Mouse (Mus musculus): ENCODE data around the gene Mbnl2. TPM values are rescaled to one million over a fixed set of nuclear protein-coding genes. Genes with fewer than 3 reads are reported as not detected.

Gene Mbnl2
- total RNA-seq, 2 experiments from 2014 or later, result 30.1 to 45.3 TPM

DNA sequence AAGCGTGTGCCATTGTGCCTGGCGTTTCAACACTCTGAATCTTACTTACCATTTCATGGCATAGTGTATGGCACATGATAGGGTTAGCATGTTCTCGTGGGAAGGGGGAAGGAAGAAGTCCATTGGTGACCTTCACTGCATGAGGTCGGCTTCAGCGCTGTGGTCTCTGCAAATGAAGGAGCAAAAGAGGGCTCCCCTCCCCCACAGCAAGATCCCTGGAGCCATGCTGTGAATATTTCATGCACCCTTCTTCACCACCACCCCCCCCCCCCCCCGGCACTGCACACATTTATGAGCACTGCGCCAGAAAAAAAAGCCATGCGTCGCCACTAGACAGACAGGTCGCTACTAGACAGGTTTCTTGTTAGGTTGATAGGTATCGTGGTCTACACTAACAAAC, 95.2 kb downstream of the Mbnl2 start:
- no peak for ATAC-seq (replicated peaks; ENCODE audit: low FRiP score, poor library complexity, severe bottlenecking)

DNA sequence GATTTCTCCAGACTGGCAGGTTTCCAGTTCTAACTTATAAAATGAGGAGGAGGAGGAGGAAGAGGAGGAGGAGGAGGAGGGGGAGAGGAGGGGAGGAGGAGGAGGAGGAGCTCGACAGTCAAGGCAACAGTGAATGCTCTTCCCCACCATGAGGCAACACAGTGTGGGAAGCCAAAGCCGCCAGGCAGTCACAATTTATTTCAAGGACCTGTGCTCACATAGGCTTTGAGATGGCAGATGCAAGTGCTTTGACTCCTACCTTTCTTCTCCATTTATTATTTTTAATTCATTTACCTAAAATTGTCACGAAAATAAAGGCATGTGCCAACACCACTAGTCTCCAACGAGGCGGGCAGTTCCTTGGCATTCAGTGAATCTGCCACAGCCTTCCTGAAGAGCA, 95.7 kb downstream of the Mbnl2 start:
- no peak for ATAC-seq (replicated peaks; ENCODE audit: low FRiP score, poor library complexity, severe bottlenecking)

DNA sequence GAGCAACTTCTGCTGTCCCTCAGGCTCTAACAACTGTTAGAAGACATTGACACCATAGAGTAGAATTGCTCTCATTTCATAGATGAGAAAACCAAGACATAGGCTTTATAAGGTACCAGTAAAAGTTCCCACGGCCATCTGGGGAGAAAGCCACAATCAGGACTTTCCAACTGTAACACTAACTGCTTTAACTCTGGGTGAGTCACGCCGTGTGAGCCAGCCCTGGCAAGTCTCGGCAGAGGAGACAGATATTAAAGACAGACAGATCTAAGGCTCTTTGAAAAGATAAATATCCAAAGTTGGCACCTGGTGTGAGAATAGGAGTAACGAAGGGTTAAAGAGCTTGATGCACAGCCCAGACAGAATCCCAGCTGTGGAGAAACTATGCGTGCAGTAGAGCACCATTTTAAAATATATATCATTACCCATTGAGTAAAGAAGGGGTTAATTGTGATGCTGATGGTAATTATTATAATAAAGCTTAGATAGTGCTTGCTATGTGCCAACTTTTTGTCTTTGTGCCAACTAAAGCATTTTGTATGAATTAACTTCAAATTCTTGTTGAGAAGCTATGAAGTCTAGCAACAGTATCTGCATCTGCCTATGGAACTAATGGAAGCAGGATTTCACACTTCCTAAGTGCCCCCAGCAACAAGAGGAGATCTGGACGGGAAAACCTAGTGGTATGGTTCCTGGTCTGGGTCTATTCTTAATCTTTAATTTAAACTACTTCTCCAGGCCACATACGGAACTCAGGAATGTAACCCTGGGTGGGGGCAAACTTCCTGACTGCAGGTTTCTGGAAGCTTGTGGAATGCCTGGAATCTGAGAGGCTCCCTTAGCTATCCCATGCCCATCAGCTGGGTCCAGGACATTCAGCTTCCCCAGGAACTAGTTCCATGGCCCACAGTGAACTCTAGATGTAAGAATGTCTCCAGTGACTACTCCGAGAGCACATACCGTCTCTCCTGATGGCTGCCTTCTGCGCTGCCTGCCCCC, 97.9 kb downstream of the Mbnl2 start:
- ATAC-seq (replicated peaks; ENCODE audit: low FRiP score, poor library complexity, severe bottlenecking), result no peak

DNA sequence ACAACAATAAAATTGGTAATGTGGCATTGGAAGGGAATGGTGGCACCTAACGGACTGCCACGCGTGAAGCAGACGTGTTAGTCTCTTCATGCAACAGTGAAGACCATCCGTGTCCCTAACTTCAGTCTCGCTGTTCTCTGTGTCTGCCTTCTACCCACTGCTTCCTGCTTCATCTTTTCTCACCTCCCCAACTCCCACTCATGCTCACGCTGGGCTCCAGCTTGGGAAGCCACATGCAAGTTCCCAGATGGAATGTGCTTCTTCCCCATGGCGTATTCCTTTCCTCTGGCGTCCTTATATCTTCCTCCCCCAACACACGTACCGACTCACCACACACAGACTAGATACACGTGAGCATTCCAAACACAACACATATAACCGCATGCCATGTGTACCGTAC, 99.3 kb downstream of the Mbnl2 start:
- ATAC-seq (replicated peaks; ENCODE audit: low FRiP score, poor library complexity, severe bottlenecking), result no peak

DNA sequence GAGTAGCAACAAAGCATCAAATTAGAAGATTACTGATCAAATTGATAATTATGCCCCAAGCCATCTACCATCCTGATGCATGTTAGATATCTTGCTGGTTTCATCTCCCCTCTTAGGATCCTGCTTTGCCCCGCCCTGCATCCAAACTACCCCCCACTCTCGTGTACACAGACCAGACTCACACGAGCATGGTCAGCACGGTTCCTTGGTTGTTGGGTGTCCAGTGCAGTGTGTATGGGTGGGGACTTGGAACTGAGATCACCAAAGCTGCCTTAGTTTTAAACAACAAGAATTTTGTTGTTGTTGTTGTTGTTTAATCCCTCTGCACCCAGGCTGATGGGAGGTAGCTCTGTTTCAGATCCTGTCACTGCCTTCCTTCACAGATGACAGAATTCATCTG, 101.7 kb downstream of the Mbnl2 start:
- no peak for ATAC-seq (replicated peaks; ENCODE audit: low FRiP score, poor library complexity, severe bottlenecking)

DNA sequence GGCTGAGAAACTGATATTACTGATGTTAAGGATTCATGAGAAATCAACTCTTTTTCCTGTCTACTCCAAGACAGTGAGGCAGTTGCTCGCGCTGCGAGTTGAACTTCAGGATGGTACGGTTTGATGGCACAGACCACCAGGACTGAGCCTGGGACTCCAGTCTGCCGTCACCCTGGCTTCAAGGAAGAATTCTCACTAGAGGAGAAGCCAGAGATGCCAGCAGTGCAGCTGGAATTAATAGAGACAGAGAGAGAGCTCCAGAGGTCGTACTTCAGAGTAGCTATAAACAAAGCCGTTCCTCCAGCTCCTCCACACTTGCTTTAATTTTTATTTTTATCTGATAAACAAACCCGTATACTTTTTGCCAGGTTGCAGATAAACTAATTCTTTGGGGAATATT, 102.5 kb downstream of the Mbnl2 start:
- no peak for ATAC-seq (replicated peaks; ENCODE audit: low FRiP score, poor library complexity, severe bottlenecking)

DNA sequence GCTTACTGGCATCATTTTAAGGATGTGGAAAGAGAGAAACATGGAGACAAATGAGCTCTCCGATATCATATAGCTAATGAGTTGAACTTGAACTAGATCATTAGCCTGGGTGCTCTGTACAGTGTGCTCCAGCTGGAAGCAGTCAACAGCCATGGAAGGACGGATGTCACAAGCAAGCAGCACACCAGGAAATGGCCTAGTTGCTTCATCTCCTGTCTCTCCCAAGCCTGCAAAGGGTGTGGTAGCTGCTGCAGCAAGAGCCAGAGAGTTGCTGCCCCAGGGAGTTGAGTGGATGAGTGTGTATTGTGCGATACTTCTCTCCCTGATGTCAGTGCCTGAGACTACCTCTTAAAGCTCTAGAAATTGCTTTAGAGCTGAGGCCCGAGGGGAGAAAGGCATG, 104.2 kb downstream of the Mbnl2 start:
- no peak for ATAC-seq (replicated peaks; ENCODE audit: low FRiP score, poor library complexity, severe bottlenecking)

DNA sequence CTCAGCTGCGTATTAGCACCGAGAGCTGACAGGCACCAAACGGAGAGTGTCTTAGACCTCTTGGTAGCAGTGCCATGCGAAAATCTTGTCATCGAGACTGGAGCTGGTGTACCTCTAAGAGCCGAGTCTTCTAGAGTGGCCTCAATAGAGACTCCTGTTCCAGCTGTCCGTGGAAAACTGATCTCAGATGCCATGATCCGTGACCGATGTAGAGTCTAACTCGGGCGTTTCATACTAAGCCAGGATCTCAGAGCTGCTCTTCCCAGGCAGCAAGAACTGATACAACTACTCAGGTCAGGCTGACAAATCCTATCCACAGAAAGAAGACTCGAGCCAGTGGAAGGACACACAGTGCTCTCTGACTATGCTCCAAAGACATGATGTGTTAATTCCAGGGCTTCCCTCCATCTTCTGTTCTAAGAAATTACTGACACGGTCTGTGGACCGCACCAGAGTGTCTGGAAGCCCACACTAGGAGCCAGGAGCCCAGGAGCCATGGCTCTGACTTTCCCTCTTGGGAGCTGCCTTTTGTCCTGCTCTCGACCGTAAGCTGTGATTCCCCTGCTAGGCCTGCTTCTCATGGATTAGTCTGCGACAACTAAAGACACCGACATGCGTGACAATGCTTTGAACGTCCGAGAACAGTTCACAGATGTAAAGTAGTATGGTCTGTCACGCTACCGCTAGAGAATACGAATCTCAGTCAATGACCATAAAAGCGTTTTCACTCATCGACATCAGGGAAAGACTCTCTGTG, 106.1 kb downstream of the Mbnl2 start:
- no peak for ATAC-seq (replicated peaks; ENCODE audit: low FRiP score, poor library complexity, severe bottlenecking)

DNA sequence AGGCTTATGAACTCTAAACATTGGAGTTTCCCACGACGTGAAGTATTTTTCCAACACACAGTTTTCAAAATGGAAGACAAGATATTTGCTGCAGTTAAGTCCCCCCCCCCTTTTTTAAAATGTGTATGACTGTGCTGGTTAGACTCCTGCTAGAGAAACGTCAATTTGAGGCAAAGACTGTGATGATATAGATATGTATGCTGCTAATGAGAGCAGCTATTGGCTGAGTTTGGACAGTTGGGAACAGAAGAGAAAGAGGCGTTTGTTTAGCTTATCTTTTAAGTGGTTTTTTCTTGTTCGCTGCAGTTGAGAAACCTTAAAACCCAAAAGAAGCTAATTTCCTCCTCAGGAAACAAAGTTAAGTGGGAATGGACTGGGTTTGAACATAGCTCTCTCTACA, 106.7 kb downstream of the Mbnl2 start:
- ATAC-seq (replicated peaks; ENCODE audit: low FRiP score, poor library complexity, severe bottlenecking), result no peak

DNA sequence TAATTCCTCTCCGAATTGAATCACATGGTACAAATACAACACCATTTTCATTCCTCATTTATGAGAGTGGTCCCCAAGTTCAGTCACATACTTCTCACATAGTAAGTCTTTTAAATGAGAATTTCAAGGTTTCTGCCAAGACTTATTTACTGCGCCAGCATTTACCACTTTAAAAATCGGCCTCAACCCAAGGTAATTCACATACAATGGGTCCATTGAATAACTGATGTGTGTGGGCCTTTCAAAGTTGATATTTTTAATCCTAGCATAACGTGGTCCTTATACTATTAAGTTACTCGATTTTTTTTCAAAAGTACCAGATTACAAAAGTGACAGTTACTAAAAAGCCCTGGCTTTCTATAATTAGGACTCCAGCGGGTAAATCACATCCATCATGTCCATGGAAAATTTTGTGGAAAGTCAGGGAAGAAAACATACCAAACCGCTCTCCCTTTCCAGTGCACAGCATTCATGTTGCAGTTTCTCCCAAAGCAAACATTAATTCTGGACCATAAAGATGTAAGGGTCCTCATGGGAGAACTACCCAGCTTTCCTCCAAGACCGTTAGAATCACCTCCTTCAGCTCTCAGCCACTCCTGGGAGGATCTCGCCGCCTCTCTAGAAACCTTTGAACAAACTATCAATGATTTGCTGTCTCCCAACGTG, 107.8 kb downstream of the Mbnl2 start:
- ATAC-seq (replicated peaks; ENCODE audit: low FRiP score, poor library complexity, severe bottlenecking), result no peak

DNA sequence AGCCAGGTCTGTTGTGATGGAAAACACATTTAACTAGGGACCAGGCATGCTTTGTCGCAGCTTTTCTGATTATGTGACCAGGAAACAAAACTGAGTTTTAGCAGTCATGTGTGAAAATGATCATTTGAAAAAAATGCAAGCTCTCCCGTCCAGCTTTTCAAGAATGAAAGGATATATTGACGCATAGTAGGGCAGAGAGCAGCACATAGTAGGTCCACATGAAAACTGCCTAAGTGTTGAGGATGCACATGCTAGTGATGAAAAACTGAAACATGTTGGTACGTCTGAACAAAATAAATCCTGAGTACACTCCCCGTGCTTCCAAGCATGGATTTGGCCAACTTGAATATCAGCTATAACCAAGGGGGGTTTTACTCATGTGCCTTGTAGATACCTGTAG, 109.1 kb downstream of the Mbnl2 start:
- ATAC-seq (replicated peaks; ENCODE audit: low FRiP score, poor library complexity, severe bottlenecking), result no peak

DNA sequence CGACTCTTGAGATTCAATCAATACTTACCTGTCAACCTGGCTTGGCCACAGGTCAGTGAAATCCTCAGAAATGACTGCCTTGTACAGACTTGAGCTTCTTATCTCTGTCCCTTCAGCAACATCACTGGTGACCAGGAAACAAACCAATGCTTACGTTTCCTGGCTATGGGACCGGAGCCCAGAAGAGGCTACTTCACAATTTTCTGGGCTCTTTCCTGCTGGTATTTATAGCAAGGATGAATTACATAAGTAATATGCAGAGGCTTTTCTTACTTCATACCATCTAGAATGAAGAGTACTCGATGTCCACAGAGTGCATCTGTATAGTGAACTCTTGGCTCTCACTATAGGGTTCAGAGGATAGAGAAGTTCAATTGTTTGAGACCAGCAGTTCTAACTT, 111.8 kb downstream of the Mbnl2 start:
- no peak for ATAC-seq (replicated peaks; ENCODE audit: low FRiP score, poor library complexity, severe bottlenecking)

DNA sequence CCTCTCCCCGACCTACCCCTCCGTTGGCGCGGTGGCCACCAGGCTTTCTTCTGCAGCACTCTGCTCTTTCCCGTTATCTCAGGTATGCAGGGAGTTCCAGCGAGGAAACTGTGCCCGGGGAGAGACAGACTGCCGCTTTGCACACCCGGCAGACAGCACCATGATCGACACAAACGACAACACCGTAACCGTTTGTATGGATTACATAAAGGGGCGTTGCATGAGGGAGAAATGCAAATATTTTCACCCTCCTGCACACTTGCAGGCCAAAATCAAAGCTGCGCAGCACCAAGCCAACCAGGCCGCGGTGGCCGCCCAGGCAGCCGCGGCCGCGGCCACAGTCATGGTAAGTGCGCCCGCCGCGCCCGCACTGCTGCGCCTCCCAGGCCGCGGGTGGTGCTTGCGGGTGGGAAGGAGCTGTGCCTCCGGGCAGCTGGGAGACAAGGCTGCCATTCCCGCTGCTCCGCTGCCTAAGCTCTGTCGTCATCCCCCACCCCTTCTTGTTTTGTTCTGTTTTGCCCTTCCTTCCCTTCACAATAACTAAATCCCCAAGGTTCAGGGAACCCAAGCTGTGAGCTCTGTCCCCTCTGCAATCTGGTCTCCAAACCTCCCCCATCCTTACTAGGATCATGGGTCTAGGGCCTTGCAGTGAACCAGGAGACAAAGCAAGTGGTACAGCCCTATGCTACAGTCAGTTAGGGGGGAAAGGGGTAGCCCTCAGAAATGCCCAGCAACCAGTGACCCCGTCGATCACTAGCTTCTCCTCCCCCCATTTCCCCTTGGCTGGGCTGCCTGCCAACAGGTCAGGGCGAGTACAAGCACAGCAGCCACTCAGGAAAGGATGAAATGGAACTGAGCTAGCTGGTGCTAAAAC, 113.6 kb downstream of the Mbnl2 start:
- no peak for ATAC-seq (replicated peaks; ENCODE audit: low FRiP score, poor library complexity, severe bottlenecking)

DNA sequence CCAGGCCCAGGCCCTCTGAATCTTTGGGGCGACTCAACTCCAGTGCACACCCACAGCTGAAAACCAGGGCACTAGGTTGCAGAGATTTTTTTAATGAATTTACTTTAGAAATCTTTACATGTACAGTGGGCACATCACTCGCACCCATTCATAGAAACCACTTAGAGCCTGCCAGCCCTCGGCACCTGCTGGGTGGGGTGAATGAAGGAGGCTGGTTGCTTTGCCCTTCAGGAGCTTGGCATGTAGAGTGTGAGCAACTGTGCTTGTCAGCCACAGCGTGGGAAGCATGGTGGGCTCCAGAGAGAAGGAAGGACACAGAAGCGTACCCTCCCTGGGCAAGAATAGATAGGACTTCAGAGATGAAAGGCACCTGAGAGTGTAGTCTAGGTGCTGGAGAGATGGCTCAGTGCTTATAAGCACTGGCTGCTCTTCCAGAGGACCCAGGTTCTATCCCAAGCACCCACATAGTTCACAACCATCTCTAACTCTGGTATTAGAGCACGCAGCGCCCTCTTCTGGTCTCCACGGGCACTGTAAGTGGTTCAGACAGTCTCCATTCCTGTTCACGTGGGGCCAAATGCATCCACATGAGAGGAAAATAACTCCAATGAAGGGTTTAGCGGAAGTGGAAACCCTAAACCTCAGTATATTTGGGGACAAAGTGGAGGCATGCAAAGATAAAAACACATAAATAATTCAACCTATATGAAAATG, 114.9 kb downstream of the Mbnl2 start:
- no peak for ATAC-seq (replicated peaks; ENCODE audit: low FRiP score, poor library complexity, severe bottlenecking)

DNA sequence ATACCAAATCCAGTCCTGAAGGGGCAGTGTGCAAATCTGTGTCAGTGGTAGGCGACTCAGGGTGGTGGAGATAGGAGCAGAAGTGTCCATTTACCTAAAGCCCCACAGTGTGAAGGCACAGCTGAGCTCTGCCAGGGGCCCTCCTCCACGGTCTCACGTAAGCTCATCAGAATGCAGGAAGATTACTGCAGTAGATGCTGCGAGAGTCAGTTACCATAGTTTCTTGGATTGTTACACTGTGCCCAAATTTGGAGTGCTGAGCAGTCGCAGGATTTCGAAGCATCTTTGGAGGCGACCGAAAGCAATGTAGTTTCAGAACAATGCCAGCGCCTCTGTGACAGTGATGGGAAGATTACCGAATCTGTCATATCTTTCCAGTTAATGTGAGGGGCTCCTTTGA, 116.2 kb downstream of the Mbnl2 start:
- no peak for ATAC-seq (replicated peaks; ENCODE audit: low FRiP score, poor library complexity, severe bottlenecking)

DNA sequence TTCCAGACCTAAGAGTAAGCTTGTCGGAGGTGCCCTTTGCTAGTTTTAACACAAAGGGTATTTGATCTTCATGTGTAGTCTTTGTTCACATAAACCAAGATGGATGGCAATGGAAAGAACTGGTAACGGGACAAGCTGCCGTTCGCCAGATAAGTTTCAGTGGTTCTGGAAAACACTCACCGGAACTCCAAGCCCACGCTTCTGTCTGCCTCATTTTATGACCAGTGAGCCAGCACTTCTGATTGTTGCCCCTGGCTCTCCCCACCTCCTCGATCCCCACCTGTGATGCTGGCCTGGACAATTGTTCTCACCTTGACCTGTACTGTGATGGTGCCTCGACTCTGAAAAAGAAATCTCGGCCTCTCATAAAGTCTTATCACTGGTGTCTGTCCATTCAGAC, 117.0 kb downstream of the Mbnl2 start:
- ATAC-seq (replicated peaks; ENCODE audit: low FRiP score, poor library complexity, severe bottlenecking), result no peak

DNA sequence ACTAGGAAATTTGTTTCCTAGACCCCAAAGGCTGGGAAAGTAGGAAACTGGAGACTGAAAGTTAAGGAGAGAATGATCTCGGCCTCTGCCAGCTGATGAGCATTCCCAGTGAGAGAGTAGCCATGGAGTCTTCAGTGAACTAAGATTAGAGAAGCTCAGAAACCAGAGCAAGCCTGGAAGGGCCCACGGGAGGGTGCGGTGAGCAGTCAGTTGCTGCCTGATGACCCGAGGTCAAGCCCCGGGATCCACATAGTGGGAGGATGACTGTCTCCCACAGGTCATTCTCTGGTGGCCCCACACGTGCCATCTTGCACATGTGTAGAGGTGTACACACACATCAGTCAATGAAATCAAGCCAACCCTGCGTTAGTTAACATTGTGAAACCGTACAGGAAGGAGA, 118.0 kb downstream of the Mbnl2 start:
- ATAC-seq (replicated peaks; ENCODE audit: low FRiP score, poor library complexity, severe bottlenecking), result no peak

DNA sequence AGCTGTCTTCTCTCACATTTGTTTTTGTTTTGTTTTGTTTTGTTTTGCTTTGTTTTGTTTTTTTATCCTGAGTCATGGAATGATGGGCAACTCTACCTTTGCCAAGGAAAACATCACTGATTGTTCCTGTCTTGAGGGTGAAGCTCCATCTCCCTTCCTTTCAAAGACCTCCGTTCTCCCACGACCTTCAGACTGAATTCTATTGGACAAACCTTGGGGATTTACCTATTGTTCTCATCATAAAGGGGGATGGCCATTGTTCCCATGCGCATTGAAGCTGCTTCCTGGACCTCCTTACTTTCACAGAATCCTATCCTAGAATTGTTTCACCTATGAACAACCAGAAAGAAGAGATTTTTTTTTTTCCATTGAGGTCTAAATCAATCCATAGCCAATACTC, 118.7 kb downstream of the Mbnl2 start:
- ATAC-seq (replicated peaks; ENCODE audit: low FRiP score, poor library complexity, severe bottlenecking), result no peak

DNA sequence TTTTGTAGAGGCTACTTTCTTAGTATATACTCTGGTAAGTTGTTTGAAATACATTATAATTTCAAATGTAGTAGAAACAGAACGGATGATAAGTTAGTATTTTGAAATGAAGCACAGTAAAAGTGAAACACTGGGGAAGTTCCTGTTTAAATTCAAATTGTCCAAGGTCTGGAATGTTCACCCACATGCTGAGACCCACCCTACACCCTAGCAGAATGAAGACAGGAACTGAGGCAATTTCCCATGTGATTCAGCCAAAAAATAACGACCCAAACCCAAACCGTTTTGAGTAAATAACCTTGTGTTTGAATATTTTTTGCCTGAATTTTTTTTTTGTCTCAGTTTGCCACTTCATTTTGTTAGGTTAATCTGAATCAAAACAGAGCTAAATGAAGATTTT, 119.4 kb downstream of the Mbnl2 start:
- ATAC-seq (replicated peaks; ENCODE audit: low FRiP score, poor library complexity, severe bottlenecking), result no peak
